Mouse (Mus musculus): Measurements from ENCODE around the gene Gal3st2. TPM values are rescaled to one million over a fixed set of nuclear protein-coding genes. Genes with fewer than 3 reads are reported as not detected.
"Not testable (repeated sequence)": the region's sequence is repeated elsewhere in the genome, so short reads cannot be mapped to it uniquely, and the experiment has no call there.

Gal3st2 gene
- polyA plus RNA-seq, 1 experiment = 0.32 TPM

DNA sequence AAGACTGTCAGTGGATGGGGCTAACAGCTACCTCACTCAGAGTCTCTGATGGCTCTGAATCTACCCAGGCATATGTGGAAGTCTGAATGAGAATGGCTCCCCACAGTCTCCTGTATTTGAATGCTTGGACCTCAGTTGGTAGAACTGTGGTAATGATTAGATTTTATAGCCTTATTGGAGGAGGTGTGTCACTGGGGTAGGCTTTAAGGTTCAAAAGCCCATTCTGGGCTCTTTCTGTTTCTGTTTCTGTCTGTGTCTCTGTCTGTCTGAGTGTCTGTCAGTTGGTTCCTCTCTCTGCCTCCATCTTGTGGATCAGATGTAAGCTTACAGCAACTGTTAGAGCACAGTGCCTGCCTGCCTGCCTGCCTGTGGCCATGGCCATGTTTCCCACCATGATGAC, 1.5 kb upstream of the Gal3st2 start:
- DNase-seq (ENCODE audit: low spot score) = no peak

DNA sequence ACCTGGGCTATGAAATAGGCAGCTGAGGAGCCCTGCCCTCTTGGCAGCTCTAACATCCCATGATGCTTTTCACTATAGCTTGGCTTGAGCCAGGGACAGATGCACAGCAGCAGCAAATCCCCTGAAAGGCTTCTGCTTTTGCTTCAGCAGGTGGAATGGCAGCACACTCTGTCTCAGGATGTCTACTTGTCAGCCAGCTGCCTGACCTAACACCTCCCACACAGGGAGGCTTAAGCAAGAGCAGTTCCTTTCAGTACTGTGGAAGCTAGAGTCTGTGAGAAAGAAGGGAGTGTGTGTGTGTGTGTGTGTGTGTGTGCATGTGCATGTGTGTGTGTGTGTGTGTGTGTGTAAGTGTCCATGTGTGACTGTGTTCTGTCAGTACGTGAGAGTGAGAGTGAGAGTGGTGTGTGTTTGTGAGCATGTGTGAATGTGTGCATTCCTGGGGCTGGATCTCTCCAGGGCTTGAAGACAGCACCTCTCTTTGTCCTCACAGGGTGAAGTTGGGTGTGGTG, 10.5 kb downstream of the Gal3st2 start:
- not testable (repeated sequence) for DNase-seq (ENCODE audit: low spot score)

- DNase-seq (ENCODE audit: low spot score) = not testable (repeated sequence)
Measured at GRCm38 (mm10) chr1:93874405-93874804, 13.3 kb downstream of the Gal3st2 start.

GRCm38 (mm10) chr1:93881778-93882177, 20.7 kb downstream of the Gal3st2 start:
- DNase-seq (ENCODE audit: low spot score) = not testable (repeated sequence)

DNA sequence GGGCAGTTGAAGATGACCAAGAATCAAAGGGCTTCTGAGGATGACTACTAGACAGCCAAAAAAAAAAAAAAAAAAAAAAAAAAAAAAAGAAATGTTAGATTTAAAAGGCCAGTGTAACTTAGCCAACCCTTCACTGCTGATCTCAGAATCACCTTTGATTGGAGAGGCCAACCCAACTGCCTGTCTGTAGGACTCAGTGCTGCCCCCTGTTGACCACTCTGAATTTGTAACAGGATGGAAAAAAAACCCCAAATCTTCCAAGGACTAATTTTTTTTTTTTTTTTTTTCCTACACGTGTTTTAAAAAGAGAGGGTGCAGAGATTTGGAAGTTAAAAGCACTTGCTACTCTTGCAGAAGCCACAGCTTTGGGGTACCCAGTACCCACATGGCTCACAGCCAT, 29.8 kb downstream of the Gal3st2 start:
- DNase-seq (ENCODE audit: low spot score) = not testable (repeated sequence)

GRCm38 (mm10) chr1:93897395-93897794, 36.3 kb downstream of the Gal3st2 start:
- DNase-seq (ENCODE audit: low spot score) = not testable (repeated sequence)

- not testable (repeated sequence) for DNase-seq (ENCODE audit: low spot score)
Measured at GRCm38 (mm10) chr1:93901291-93901690, 40.2 kb downstream of the Gal3st2 start.

GRCm38 (mm10) chr1:93906690-93907089, 45.6 kb downstream of the Gal3st2 start:
- not testable (repeated sequence) for DNase-seq (ENCODE audit: low spot score)

GRCm38 (mm10) chr1:93908977-93909586, 48.0 kb downstream of the Gal3st2 start:
- not testable (repeated sequence) for DNase-seq (ENCODE audit: low spot score)

DNA sequence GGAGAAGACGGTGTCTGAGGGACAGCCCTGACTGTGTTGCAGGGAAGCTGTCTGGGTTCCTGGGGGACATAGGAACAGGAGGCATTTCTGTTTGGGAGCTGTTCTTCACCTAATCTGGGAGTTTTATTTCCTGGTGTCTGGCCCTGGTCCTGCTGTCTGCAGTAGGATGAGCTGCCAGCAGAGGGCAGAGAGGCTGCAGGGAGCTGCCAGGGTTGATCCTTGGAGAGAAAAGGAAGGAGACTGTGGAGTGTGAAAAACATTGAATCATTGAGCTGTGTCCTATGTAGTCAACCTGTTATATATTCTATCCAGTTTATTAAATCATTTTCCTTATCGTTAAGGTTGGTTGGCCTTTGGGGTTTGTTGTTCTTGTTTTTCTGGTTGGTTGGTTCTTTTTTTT, 50.8 kb downstream of the Gal3st2 start:
- not testable (repeated sequence) for DNase-seq (ENCODE audit: low spot score)

GRCm38 (mm10) chr1:93917160-93917559, 56.1 kb downstream of the Gal3st2 start:
- not testable (repeated sequence) for DNase-seq (ENCODE audit: low spot score)

DNA sequence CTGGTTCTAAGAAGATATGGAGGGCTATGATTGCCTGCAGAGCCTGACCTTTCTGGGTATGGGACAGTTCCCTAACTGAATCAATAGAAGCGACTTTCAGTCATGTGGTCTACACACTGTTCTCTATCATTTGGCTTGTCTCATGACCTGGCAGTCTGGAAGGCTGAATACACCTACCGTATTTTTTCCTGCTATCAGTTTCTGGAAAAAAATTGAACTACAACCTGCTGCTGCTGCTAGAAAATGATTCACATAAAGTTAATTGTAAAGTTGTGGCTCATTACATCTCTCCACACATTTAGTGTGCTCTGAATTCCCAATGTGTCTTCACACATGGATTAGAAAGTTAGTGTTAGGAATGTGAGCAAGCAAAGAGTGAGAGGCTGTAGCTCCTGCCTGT, 56.9 kb downstream of the Gal3st2 start, which contains the start of gene Gal3st2b:
Gal3st2b (plus strand) TSS at position 301 of the 400 bp plus-strand sequence.
- not testable (repeated sequence) for DNase-seq (ENCODE audit: low spot score)

DNA sequence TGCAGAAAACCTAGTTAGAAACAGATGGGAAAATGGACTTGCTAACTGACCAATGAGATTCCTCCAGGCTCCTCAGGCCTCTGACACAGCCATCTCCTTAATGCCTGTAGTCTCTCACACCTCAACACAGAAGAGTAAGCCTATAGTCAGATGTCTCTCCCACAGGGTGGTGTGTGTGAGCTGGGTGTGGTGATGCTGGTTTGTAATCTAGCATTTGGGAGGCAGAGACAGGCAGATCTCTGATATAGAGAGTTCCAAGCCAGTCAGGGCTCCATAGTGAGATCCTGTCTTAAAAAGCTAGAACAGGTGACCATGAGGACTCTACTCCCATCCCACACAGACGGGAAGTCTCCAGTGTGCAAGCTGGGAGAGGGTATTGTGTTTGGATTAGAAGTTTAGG, 57.7 kb downstream of the Gal3st2 start:
- not testable (repeated sequence) for DNase-seq (ENCODE audit: low spot score)

DNA sequence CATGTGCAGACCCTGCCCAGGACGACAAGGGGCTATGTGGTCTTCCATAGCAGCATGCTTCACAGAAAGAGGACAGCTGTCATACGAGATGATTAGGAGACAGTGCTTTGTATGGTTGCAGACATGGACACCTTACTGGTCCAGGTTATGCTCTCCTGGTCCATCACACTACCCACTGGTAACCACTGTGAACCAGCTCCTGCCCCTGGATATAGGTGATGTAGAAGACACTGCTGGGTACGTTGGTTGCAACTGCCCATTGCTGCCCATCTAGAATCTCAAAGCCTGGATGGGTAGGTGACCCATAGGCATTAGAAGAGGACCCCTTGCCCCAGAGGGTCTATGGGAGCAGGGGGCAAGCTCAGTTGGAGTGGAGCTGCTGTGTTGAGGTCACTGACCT, 58.2 kb downstream of the Gal3st2 start:
- DNase-seq (ENCODE audit: low spot score) = not testable (repeated sequence)

GRCm38 (mm10) chr1:93922609-93923008, 61.5 kb downstream of the Gal3st2 start:
- DNase-seq (ENCODE audit: low spot score) = not testable (repeated sequence)

GRCm38 (mm10) chr1:93923098-93923497, 62.0 kb downstream of the Gal3st2 start:
- DNase-seq (ENCODE audit: low spot score) = not testable (repeated sequence)

Other genes starting within 250 kb of the Gal3st2 start
- 141 and 169 TPM in 2 replicates for gene Stk25, start 202.6 kb upstream of the Gal3st2 start, polyA plus RNA-seq (2012; rRNA removed)
- 51.8 and 52.5 TPM in 2 replicates for gene Bok, start 175.6 kb upstream of the Gal3st2 start, polyA plus RNA-seq (2012; rRNA removed)
- 49.8 and 52.4 TPM in 2 replicates for gene Atg4b, start 109.8 kb upstream of the Gal3st2 start, polyA plus RNA-seq (2012; rRNA removed)
- 39.9 and 43.8 TPM in 2 replicates for gene Thap4, start 106.4 kb upstream of the Gal3st2 start, polyA plus RNA-seq (2012; rRNA removed)
- 79.3 and 111 TPM in 2 replicates for gene Dtymk, start 59.4 kb upstream of the Gal3st2 start, polyA plus RNA-seq (2012; rRNA removed)
- 12.4 and 14.2 TPM in 2 replicates for gene Ing5, start 57.3 kb upstream of the Gal3st2 start, polyA plus RNA-seq (2012; rRNA removed)
- 20.8 and 23.3 TPM in 2 replicates for gene D2hgdh, start 36.4 kb upstream of the Gal3st2 start, polyA plus RNA-seq (2012; rRNA removed)
- 0.06 TPM in 1 of 2 replicates, not detected in the other for gene Gal3st2b, start 57.0 kb downstream of the Gal3st2 start, polyA plus RNA-seq (2012; rRNA removed)
- gene Gal3st2c, start 129.2 kb downstream of the Gal3st2 start, polyA plus RNA-seq (2012; rRNA removed) = not detected in 2 replicates
- not detected in 2 replicates for gene Neu4, start 159.1 kb downstream of the Gal3st2 start, polyA plus RNA-seq (2012; rRNA removed)
- gene Pdcd1, start 191.2 kb downstream of the Gal3st2 start, polyA plus RNA-seq (2012; rRNA removed) = 0.07 and 0.12 TPM in 2 replicates

Measured in urinary bladder, adult 2 months (tissue).